Mouse (Mus musculus): ENCODE measurements at regions not wholly inside any gene's neighbourhood (a gene's known extent, or its start where the extent isn't known, plus 50 kb on each side); places are given as distances from the start of the nearest gene placed in this dataset.
A peak's percentile ranks its signal among the peaks of the same experiment; 100 is the strongest.

GRCm38 (mm10) chr2:10816374-10816773, 355.5 kb upstream of the Prkcq start:
- DNase-seq (ENCODE audit: low read depth, low spot score) = no peak

GRCm38 (mm10) chr2:10825278-10826133, 346.4 kb upstream of the Prkcq start:
- DNase-seq (ENCODE audit: low read depth, low spot score) = peak; percentile 39

- no peak for DNase-seq (ENCODE audit: low read depth, low spot score)
Observed at GRCm38 (mm10) chr2:10826134-10826767, 345.7 kb upstream of the Prkcq start.

DNA sequence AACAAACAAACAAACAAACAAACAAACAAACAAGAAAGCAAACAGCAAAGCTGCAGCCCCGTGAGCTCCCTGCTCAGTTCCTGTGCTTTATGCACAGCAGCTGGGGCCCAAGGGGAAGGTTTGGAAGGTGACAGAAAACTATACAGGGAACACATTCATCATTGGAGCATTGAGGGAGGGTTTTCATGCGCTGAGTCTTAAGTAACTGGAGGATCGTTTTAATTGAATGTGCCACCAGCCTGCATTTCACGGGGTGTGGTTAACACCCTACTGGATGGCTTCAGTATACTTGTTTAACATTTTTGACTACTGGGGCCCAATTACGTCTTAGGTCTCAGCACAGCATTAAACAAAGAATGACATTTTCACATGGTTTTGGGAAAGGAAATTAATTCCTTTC, 331.9 kb upstream of the Prkcq start:
- DNase-seq (ENCODE audit: low read depth, low spot score) = no peak

DNA sequence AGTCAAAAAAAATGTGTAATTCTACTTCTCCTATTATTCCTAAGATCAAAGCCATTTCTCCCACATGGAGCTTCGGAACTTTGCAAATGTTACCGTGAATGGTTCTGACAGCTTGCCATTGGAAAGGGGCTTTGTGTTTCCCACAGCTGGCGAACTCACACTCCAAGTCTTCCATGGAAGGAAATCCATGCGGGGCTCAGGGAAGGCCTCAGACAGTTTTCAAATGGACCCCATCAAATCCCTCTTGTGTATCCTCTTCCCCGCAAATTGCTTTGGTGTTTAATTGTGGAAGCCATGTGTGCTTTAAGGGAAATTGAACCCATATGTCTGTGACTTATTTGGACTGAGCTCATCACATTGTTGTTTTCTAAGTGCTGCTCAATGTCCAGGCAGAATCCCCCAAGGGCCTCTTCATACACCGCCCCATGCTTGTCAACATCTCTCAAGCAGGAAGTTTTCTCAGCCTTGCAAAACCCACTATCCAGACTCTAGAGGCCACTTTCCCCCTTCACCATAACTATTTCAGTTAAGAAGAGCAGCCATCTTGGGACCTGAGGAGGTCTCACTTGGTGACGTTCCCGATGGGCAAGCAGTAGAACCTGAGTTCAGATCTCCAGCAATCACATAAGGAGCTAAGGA, 310.1 kb upstream of the Prkcq start:
- no peak for DNase-seq (ENCODE audit: low read depth, low spot score)

GRCm38 (mm10) chr2:10864451-10864850, 307.5 kb upstream of the Prkcq start:
- DNase-seq (ENCODE audit: low read depth, low spot score) = no peak

DNA sequence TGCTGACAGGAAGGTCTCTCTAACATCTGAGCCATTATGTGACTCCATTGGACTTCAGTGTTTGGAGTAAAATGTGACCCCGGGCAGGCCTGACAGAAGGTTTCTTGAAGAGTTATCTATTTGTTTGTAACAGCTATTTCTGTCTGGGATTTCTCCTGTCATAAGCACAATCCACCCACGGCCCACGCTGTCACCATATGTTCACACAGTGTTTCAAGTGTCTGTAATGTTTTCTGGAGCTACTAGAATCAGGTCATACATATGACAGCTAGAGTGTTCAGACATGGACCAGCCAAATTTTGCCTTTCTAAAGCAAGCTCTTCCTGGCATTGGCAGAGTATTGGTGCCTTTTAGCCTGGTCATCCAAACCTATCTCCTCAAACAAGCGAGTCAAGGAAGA, 297.6 kb upstream of the Prkcq start:
- no peak for DNase-seq (ENCODE audit: low read depth, low spot score)

- no peak for DNase-seq (ENCODE audit: low read depth, low spot score)
Observed at GRCm38 (mm10) chr2:10901926-10902325, 270.0 kb upstream of the Prkcq start.

DNA sequence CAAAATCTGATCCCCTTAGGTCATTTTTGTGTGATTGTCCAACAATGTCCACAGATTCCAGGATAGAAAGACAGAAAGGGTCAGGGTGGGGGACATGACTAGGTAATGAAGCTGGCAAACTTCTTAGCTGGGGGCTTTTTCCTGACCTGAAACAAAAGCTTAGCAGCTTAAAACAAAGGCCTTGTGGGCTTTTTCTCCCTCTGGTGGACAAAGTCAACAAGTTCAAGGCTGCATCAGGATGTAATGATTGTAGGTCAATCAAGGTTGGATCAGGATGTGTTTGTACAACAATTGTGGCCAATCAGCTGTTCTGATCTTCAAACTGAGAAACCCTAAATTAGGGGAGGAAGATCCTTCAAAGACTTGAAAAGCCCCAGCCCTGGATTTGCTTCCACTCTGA, 252.0 kb upstream of the Prkcq start:
- no peak for DNase-seq (ENCODE audit: low read depth, low spot score)

DNA sequence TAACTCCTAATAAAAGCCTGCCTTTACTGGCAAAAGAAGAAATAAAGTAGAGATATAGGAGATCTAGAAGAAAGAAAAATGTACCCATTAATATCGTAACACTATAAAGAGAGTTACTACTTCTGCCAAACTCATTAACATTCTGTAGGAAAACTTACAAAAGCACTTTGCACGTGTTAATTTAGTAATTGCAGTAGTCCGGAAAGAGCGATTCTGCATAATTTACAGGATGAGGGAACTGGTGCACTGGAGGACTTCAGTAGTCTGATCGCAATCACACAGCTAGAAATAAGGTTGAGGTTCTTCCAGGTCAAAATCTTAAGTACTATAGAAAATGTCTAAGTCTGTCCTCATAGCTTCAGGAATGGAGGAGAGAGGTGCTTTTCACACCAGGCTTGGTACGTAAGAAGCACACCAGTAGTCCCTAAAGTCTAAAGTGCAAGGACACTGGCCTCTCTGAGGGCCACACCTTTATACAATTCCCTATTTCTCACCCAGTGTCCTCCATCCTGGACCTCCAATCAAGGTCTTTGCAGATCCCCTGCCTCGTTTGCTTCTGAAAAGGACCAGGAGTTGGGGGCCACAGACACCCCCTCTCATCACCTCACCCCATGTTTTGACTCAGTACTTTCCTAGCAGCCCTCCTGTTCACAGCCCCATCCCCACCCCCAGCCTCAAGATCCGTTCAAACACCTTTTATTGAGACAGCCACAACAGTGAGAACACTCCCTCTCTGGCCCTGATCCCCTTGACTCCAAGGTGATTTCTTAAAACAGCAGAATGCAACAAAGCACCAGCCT, 251.0 kb upstream of the Prkcq start:
- DNase-seq (ENCODE audit: low read depth, low spot score) = no peak

DNA sequence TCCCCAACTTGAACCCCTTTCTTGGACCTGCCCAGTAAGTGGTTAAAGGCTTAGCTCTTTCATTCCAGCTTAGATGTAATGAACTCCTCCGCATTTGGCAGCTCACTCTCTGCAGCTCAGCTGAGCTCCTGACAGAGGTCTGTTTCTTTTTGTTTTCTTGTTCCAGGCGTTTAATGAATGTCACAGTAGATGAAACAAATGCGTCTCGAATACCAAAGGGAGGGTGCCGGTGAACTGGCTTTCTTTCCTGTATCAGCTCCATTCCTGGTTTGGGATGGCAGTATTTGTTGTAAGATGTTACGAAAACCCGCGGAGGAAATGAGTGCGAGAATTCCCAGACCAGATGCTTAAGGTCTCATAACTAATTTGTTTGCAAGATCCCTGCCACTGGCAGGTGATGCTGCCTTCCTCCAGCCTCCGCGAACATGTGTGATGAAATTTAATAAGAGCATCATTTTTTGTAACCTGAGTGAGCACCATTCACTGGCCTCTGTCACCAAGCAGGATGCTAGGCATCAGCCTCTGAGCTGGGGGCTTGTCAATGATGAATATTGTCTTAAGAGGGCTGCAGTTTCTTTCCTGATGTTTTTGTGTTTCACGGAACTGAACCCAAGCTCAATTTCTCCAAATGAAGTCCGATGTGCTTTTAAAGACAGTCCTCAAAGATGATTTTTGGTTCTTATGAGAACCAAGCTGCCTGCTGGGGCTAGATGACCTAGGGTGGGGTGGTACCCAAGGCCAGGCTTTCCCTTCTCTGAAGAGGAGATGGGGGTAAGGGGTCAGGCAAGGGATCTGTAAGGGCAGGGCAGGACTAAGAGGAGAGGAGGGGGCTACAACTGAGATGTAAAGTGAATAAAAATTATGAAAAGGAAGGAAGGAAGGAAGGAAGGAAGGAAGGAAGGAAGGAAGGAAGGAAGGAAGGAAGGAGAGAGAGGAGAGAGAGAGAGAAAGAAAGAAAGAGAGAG, 250.1 kb upstream of the Prkcq start:
- no peak for DNase-seq (ENCODE audit: low read depth, low spot score)

DNA sequence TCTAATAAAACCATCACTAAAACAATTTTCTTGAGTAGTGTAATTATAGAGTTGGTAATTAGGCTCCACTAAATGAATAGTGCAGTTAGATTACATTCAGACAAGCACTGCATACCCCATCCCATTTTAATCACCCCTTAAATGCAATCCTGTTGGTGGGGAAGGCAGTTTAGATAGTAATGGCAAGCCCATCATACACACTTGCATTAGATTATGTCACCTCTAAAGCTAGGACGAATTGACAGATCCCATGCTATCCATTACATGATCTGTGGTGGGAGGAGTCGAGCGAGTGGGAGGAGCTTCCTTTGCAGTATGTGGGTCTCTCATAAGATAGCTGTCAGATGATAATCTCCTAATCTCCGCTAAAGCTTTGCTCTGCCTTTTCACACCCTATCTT, 247.9 kb upstream of the Prkcq start:
- no peak for DNase-seq (ENCODE audit: low read depth, low spot score)

- no peak for DNase-seq (ENCODE audit: low read depth, low spot score)
Observed at GRCm38 (mm10) chr2:10925361-10925760, 246.5 kb upstream of the Prkcq start.

GRCm38 (mm10) chr2:10937405-10937804, 234.5 kb upstream of the Prkcq start:
- DNase-seq (ENCODE audit: low read depth, low spot score) = peak; percentile 6

- no peak for DNase-seq (ENCODE audit: low read depth, low spot score)
Observed at GRCm38 (mm10) chr2:10965224-10965623, 206.7 kb upstream of the Prkcq start.

DNA sequence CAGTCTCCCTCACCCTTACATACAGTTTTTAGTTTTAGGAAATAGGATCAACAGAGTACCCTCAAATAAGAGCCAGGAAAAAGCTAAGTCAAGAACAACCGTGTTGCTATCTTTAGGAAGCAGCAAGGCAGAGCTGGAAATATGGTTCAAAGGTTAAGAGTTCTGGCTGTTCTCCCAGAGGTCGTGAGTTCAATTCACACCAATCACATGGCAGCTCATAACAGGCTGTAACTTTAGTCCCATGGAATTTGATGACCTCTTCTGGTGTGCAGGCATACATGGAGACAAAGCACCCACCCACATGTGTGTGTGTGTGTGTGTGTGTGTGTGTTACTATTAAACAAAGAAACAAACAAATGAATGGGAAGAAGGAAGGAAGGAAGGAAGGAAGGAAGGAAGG, 205.0 kb upstream of the Prkcq start:
- DNase-seq (ENCODE audit: low read depth, low spot score) = no peak

- DNase-seq (ENCODE audit: low read depth, low spot score) = no peak
Observed at GRCm38 (mm10) chr2:10969111-10969689, 202.7 kb upstream of the Prkcq start.

DNA sequence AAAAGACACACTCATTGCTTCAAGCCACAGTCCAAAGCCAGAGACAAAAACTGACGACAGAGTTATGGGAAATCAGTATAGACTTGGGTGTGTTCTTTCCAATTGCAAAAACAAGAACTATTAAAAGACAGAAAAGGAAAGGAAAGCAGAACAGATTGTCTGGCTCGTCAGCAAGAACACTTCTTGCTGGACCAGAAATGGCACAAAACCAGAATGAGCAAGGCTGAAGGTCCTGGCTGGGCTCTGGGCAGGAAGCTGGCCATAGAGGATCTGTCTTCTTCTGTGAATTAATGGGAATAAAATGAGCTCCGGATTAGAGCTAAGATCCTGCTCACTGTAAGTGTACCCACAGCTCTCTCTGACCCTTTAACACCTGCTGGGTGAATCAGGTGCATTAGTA, 199.9 kb upstream of the Prkcq start:
- no peak for DNase-seq (ENCODE audit: low read depth, low spot score)

- no peak for DNase-seq (ENCODE audit: low read depth, low spot score)
Observed at GRCm38 (mm10) chr2:10978772-10979171, 193.1 kb upstream of the Prkcq start.

DNA sequence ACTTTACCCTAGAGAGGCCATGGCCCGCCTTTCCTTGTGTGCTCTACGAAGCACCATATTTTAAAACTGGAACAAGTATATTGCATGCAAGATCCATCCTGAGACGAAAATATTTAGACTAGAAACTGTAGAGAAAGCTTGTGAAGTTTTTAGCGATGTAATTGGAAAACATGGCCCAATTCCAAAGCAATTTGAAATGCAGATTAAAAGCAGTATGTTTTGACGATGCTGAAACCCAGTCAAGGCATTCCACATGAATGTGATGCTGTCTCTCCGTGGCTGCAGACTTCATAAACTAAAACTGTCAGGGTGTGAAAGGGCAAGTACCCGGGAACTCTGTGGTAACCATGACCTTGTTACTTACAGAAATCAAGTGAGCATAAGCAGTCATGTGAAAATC, 185.8 kb upstream of the Prkcq start:
- DNase-seq (ENCODE audit: low read depth, low spot score) = no peak
